Mouse (Mus musculus): ENCODE results near the gene Cckbr.

The Cckbr gene

DNA sequence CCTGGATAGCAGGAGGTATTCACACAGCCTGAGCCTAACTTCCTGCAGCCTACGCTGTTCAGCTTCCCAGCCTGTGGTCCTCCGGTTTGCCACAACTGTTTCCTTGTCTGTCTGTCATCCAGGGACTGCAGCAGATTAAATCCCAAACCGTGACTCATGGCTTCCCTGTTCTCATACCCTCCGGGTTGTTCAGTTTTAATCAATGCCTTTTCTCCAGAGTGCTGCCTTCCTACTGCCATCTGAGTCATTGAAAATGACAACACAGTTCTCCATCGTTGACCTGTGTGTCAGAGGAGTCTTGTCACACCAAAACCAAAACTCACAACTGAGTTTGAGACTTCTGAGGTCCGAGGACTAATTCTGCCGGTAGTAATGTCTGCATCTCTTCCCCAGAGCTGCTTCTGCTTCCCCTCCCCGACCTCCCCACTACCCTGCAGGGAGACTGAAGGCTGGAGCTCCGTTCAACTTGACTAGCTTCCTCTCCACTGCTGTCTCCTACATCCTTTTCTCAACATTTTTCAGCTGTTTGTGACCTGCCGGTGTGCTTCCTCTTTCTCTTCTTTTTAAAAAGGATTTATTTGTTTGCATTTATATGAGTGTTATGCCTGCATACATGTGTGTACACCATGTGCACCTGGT lies 73.4 kb downstream of the Cckbr start:
- DNase-seq, result no peak

GRCm38 (mm10) chr7:105499676-105500075 lies 74.1 kb downstream of the Cckbr start:
- no peak for DNase-seq

- no peak for DNase-seq
These were observed 76.5 kb downstream of the Cckbr start for GRCm38 (mm10) chr7:105501984-105502383.

DNA sequence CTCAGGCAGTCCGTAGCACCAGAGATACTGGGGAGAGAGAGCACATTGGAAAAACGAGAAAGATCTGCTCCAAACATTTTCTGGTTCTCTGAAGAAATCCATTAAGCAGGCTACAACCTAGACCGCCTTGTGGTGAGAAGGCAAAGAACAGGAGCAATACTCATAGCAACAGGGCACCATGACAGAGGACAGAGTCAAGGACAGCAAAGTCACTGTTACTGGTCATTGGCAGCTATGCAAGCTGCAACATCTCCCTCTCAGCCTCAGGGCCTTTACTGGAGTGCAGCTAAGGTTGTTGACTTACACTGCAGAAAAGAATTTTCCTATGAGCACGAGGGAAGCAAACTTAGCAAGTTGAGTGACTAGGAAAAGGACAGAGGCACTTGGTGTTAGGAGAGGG lies 81.7 kb downstream of the Cckbr start:
- DNase-seq, result no peak

DNA sequence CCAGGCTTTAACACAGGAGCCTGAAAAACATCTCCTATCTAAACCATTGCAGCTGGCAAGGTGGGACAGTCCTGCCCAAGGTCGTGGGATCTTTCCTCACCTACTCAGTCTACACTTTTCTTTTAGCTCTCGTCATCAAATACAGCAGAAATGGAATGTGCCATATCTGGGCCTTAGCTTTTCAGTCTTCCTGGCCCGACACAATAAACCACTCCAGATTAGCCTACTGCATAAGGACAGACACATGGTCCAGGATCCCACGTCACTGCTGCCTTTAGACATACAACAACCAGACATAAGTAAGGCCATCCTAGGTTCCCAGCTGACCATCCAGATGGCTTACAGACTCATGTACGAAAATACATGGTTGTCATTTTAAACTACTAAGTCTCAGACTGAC lies 84.6 kb downstream of the Cckbr start:
- peak; percentile 21 for DNase-seq

GRCm38 (mm10) chr7:105513845-105514291 lies 88.3 kb downstream of the Cckbr start:
- no peak for DNase-seq

GRCm38 (mm10) chr7:105514561-105514960 lies 89.0 kb downstream of the Cckbr start:
- no peak for DNase-seq

GRCm38 (mm10) chr7:105515178-105515577 lies 89.6 kb downstream of the Cckbr start:
- DNase-seq, result no peak

GRCm38 (mm10) chr7:105516669-105517360 lies 91.3 kb downstream of the Cckbr start:
- DNase-seq, result no peak

- peak; percentile 76 for DNase-seq
These were observed 93.8 kb downstream of the Cckbr start for GRCm38 (mm10) chr7:105519336-105519735.

- no peak for DNase-seq
These were observed 94.2 kb downstream of the Cckbr start for GRCm38 (mm10) chr7:105519771-105520170.

DNA sequence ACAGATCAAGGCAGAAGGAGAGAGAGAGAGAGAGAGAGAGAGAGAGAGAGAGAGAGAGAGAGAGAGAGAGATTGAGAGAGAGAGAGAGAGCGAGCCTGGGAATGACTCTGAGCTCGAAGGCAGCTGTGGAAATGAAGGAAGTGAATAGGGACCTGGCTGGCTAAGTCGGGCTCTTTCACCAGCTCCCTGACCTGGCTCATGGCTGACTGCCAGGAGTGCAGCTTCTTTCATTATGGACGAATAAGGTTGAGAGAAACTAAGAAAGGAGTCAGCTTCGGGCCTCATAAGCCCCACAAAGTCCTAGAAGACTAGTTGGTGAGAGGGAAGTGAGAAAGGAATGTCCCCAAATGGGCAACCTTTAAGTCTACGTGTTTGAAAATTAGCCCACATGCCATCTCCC lies 94.7 kb downstream of the Cckbr start:
- DNase-seq, result no peak

All from layer of hippocampus, adult 9-11 months (tissue).